Mouse (Mus musculus) heart, adult 2 months (tissue): ENCODE data around the gene Nsg1. TPM values are rescaled to one million over a fixed set of nuclear protein-coding genes. Genes with fewer than 3 reads are reported as not detected.
A peak's percentile ranks its signal among the peaks of the same experiment; 100 is the strongest.

ENCODE experiments used
- DNase-seq, 2 experiments: peaks; one replicate each; pipeline ENCODE4 v3.0.0; 2021
- H3K27ac ChIP-seq: fragments of 200-600 bp; 2 replicates; pipeline ENCODE4 v1.8.1; 2022
- H3K27me3 ChIP-seq: fragments of 200-500 bp; 2 replicates; pipeline ENCODE4 v1.6.1; 2012; ENCODE audit warnings: mild to moderate bottlenecking, low read length, inconsistent platforms, mixed read lengths; ENCODE audit not compliant: control insufficient read depth, insufficient read depth
- H3K36me3 ChIP-seq: fragments of 200-500 bp; 2 replicates; pipeline ENCODE4 v1.6.1; 2012; ENCODE audit warnings: low read length, inconsistent platforms; ENCODE audit not compliant: control insufficient read depth, insufficient read depth
- H3K4me1 ChIP-seq: fragments of 200-500 bp; 2 replicates; pipeline ENCODE4 v1.6.1; 2011; ENCODE audit warnings: low read length; ENCODE audit not compliant: control insufficient read depth, insufficient read depth
- H3K4me3 ChIP-seq: fragments of 200-600 bp; 2 replicates; pipeline ENCODE4 v1.8.1; 2022
- H3K79me2 ChIP-seq: fragments of 200-500 bp; replicated peaks from 2 replicates; pipeline ENCODE4 v1.6.1; 2012; ENCODE audit warnings: mild to moderate bottlenecking, inconsistent platforms, low read length, moderate library complexity, mixed read lengths; ENCODE audit not compliant: control insufficient read depth, insufficient read depth
- H3K9ac ChIP-seq: fragments of 200-500 bp; 2 replicates; pipeline ENCODE4 v1.6.1; 2012; ENCODE audit warnings: low read depth, mild to moderate bottlenecking, control low read depth, inconsistent platforms, low read length, mixed read lengths
- CTCF ChIP-seq: fragments of 200-600 bp; IDR thresholded peaks from 2 replicates; pipeline ENCODE4 v1.8.1; 2022; ENCODE audit warnings: antibody characterized with exemption, mild to moderate bottlenecking, moderate library complexity
- EP300 ChIP-seq: fragments of 200-500 bp; IDR thresholded peaks from 2 replicates; pipeline ENCODE4 v1.6.1; 2011; ENCODE audit warnings: low read depth, low read length, control low read depth; ENCODE audit not compliant: insufficient read depth
- POLR2A ChIP-seq: fragments of 200-500 bp; IDR thresholded peaks from 2 replicates; pipeline ENCODE4 v1.6.1; 2011; ENCODE audit warnings: mild to moderate bottlenecking, low read depth, low read length, control low read depth; ENCODE audit not compliant: insufficient read depth
- WGBS: fragments of 180-500 bp; shearing (Covaris S2); methylation state at CpG from one replicate; pipeline ENCODE4 v1.1.7; 2018; 5-methylcytosine and 5-hydroxymethylcytosine counted together
- intact Hi-C: fragments of 180-260 bp; cut with DNase I; formaldehyde crosslinking; loops from one replicate; pipeline ENCODE4 v1.15.1; 2025
- polyA plus RNA-seq: library from polyadenylated mRNA; depleted of rRNA; stranded (reverse); fragments of >200 nt; gene quantifications from 2 replicates; pipeline ENCODE4 v1.2.3, GENCODE M21; 2012
- total RNA-seq, 2 experiments: library from RNA; stranded (reverse); gene quantifications; 2 replicates each; pipeline ENCODE4 v1.2.3; 2021

Nsg1 gene
- total and polyA plus RNA-seq, 3 experiments = 6.8 to 12.5 (median 7.8) TPM

- H3K4me1 ChIP-seq = no peaks in the 10 kb centered on the region
- intact Hi-C loops = no loop called here
- H3K27me3 ChIP-seq = no peaks in the 10 kb centered on the region
- no peak for TF ChIP-seq EP300
- TF ChIP-seq CTCF = no peak
- no peak for TF ChIP-seq POLR2A
- H3K79me2 ChIP-seq = no peaks in the 10 kb centered on the region
- no peak overlapping the region for H3K4me3 ChIP-seq
- no peak for DNase-seq
- WGBS = 84% methylated on average over 10 of the region's 10 CpGs
- no peak overlapping the region for H3K9ac ChIP-seq
- H3K36me3 ChIP-seq = no peaks in the 10 kb centered on the region
- H3K27ac ChIP-seq = no peak overlapping the region
Observed at GRCm38 (mm10) chr5:38152201-38153108, 7.3 kb downstream of the Nsg1 start.

DNA sequence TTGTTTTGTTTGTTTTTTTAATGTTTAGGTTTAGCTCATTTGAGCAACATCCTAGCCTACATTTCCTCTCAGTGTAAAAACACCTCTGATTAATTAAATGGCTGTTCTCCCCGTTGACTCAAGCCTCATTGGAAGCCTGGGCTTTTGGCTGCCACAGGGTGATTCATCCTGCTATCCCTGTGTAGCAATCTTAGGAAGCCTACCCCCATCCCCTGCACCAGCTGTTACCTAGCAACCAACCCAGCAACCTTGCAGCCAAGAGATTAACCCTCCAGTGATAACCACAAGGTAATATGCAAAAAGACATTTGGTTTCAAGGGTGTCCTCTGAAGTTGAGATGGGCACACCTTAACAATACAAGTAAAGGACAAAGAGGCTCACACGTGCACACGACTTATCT lies 8.4 kb downstream of the Nsg1 start:
- H3K27me3 ChIP-seq = no peaks in the 10 kb centered on the region
- H3K36me3 ChIP-seq = no peaks in the 10 kb centered on the region
- no peak overlapping the region for H3K9ac ChIP-seq
- no peak overlapping the region for H3K27ac ChIP-seq
- WGBS = 60% methylated on average over 3 of the region's 3 CpGs
- intact Hi-C loops = no loop called here
- DNase-seq = no peak
- no peaks in the 10 kb centered on the region for H3K79me2 ChIP-seq
- H3K4me1 ChIP-seq = peaks cover 2% of the 10 kb centered on the region; the same call in 1 of the 2 replicates
- TF ChIP-seq CTCF (no peak), POLR2A (no peak), EP300 (no peak)
- H3K4me3 ChIP-seq = no peak overlapping the region

GRCm38 (mm10) chr5:38146524-38146923 lies 13.2 kb downstream of the Nsg1 start:
- Histone ChIP-seq H3K9ac (no peak overlapping the region), H3K27ac (no peak overlapping the region), H3K79me2 (no peaks in the 10 kb centered on the region), H3K27me3 (no peaks in the 10 kb centered on the region), H3K4me3 (no peak overlapping the region), H3K36me3 (no peaks in the 10 kb centered on the region), H3K4me1 (peaks cover 2% of the 10 kb centered on the region; the same call in 1 of the 2 replicates)
- peak in 1 of 2 experiments; percentile 37 for DNase-seq
- TF ChIP-seq EP300 = 0 out of 2 replicates have a peak, but pooled peaks have one; percentile 34
- TF ChIP-seq POLR2A = no peak
- WGBS = 39% methylated on average over 6 of the region's 6 CpGs
- intact Hi-C loops = no loop called here

- no peak for DNase-seq
- Histone ChIP-seq H3K27me3 (no peaks in the 10 kb centered on the region), H3K27ac (no peak overlapping the region), H3K4me3 (no peak overlapping the region), H3K79me2 (no peaks in the 10 kb centered on the region), H3K9ac (no peak overlapping the region), H3K4me1 (no peaks in the 10 kb centered on the region), H3K36me3 (no peaks in the 10 kb centered on the region)
- intact Hi-C loops = no loop called here
- TF ChIP-seq CTCF (no peak), POLR2A (no peak), EP300 (no peak)
- 94% methylated on average over 6 of the region's 6 CpGs for WGBS
Observed at GRCm38 (mm10) chr5:38140893-38141292, 18.8 kb downstream of the Nsg1 start.

DNA sequence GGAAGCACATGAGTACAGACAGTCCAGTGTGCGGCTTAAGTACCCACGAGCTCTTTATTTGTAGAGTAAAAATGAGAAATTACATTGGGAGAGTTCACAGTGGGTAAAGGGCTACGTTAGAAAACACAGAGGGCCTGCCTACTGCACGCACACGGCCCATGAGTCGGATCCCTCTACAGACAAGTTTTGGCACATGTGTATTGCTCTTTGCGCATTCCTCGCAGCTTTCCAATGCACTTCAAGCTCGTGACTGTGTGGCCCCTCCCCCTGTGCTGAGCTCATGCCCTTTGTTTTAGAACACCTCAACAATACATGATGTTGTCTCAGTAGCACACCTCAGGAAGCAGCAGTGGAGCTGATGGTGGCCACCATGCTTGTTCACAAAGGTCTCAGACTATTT lies 22.5 kb downstream of the Nsg1 start:
- 83% methylated on average over 9 of the region's 9 CpGs for WGBS
- DNase-seq = no peak
- H3K9ac ChIP-seq = no peak overlapping the region
- no peak for TF ChIP-seq EP300
- TF ChIP-seq CTCF = no peak
- TF ChIP-seq POLR2A = no peak
- H3K4me3 ChIP-seq = no peak overlapping the region
- no peaks in the 10 kb centered on the region for H3K79me2 ChIP-seq
- no peaks in the 10 kb centered on the region for H3K4me1 ChIP-seq
- no peaks in the 10 kb centered on the region for H3K27me3 ChIP-seq
- H3K27ac ChIP-seq = no peak overlapping the region
- H3K36me3 ChIP-seq = no peaks in the 10 kb centered on the region
- intact Hi-C loops = no loop called here

GRCm38 (mm10) chr5:38136247-38136646 lies 23.5 kb downstream of the Nsg1 start:
- 94% methylated on average over 9 of the region's 9 CpGs for WGBS
- Histone ChIP-seq H3K27ac (no peak overlapping the region), H3K9ac (no peak overlapping the region), H3K4me1 (no peaks in the 10 kb centered on the region), H3K27me3 (no peaks in the 10 kb centered on the region), H3K79me2 (no peaks in the 10 kb centered on the region), H3K4me3 (no peak overlapping the region), H3K36me3 (no peaks in the 10 kb centered on the region)
- TF ChIP-seq EP300 (no peak), CTCF (no peak), POLR2A (no peak)
- no peak for DNase-seq
- intact Hi-C loops = no loop called here
